Mouse (Mus musculus) kidney, adult 9 months (tissue): Measurements from ENCODE around the gene Cd79b.
A peak's percentile ranks its signal among the peaks of the same experiment; 100 is the strongest.
"Not testable (repeated sequence)": the region's sequence is repeated elsewhere in the genome, so short reads cannot be mapped to it uniquely, and the experiment has no call there.

ENCODE experiments used
- DNase-seq: peaks from one replicate; pipeline ENCODE4 v3.0.0; 2022

Cd79b gene

DNA sequence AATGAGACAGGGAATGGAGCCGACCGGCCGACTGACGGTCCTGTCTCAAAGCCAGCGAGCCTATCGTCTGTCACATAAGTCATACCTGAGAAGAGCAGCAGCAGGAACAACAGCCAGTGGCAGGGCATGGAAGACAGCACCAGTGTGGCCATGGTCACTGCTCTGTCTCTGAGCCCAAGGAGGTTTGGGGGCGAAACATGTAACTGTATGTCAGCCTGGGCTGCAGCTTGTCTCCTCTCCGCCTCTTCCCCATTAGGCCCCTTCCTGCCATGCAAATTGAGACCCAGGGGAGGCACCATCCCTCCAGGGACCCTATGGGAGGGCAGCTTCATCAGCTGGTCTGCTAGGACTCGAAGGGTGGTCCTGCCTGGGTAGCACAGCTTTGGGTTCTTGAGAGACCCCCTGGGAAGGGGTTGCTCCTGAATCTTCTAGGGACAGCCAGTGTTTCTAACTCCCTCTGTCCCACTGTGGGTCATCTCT is at the start of gene Cd79b:
Gene Cd79b, minus strand, starts transcription at position 430 of the 480 bp plus-strand sequence.
- DNase-seq = no peak

GRCm38 (mm10) chr11:106359350-106359749 is 44.8 kb upstream of the Cd79b start:
- DNase-seq = no peak

- DNase-seq = peak; percentile 23
These were observed 41.0 kb upstream of the Cd79b start for GRCm38 (mm10) chr11:106355382-106356128.

DNA sequence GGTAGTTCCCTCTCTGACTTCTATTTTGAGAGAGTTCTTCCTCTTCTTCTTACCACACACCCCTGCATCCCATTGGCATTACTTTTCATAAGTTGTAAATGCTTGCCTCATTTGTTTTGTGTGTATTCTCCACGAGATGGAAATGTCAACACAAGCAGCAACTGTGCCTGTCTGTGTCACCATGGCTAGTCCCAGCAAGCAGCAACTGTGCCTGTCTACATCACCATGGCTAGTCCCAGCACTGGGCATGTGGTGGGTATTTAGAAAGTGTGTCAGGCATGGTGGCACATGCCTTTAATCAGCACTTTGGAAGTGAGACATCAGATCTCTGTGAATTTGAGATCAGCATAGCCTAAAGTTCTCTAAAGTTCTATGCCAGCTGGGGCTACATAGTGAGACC is 39.6 kb upstream of the Cd79b start:
- no peak for DNase-seq

DNA sequence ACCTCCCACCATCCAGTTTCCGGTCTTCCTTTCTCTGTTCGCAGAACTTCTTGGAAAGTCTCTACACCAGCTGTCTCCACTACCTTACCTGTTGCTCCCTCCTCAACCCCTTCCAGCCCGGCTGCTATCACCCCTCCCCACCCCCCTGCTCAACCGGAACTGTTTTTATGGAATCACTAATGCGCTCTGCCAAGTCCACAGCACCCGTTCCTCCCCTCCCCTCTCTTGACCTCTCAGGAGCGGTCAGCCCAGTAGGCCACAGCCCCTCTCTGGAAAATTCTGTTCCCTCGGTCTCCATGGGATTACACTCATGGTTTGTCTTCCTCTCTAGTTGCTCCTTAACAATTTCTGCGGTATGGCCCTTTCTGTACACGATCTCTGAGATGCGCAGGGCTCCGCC is 38.6 kb upstream of the Cd79b start, which contains the start of gene Scn4a:
Gene Scn4a, minus strand, starts transcription at position 101 of the 400 bp plus-strand sequence.
- DNase-seq = no peak

DNA sequence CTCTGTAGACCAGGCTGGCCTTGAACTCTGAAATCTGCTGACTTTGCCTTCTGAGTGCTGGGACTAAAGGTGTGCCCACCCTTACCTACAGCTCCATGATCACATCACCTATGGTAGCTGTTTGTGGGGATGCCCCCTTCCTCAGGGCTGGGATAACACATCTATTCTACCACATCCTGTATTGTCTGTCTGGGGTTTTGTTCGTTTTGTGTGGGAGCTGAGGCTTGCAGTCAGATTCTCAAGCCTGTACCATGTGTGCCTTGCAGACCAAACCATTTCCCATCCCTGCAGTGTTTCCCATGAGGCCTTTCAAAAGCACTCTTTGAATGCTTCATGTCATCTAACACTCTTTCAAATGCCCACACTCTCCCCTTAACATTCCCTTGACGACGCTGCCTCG is 37.4 kb upstream of the Cd79b start:
- no peak for DNase-seq

- DNase-seq = no peak
These were observed 36.7 kb upstream of the Cd79b start for GRCm38 (mm10) chr11:106351253-106351652.

GRCm38 (mm10) chr11:106350853-106351252 is 36.3 kb upstream of the Cd79b start:
- no peak for DNase-seq

GRCm38 (mm10) chr11:106349772-106350171 is 35.2 kb upstream of the Cd79b start:
- DNase-seq = no peak

DNA sequence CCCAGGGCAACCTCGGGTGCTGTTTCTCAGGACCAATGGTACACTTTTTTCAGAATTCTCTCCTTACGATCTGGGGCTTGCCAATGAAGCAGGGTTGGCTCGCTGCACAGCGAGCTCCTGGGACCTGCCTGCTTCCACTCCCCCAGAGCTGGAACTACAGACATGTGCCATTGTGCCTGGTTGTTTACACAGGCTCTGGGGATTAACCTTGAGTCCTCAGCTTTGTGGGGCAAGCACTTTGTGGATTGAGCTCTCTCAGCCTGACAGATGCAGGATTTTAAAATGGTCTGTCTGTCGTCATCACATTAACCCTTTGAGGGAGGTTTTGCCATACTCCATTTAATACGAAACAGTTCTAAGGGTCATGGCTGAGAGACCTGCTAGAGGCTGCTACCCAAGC is 30.3 kb upstream of the Cd79b start:
- DNase-seq = no peak

DNA sequence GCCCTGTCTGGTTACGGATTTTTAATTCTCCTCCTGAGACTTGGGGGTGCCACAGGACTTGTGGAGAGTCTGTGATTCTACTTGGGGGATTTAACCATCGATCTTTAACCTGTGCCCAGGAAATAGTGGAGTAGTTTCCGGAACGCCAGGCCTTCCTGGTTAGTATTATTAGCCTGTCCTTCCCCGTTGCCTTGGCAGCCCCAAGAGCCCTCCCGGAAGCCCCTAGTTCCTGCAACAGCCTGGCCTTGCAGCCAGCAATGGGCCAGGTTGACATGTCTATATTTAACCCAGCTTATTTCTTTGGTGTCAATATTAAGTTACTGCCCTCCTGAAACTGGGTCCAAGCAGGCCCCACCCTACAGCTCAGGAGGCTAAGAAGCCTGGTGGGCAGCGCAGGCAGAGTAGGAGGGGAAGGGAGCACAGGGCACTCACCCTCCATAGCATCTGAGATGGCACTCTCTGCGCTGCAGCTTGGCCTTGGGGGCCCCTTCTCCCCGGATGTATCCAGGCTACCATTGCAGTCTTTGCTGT is 26.5 kb upstream of the Cd79b start:
- peak; percentile 24 for DNase-seq

DNA sequence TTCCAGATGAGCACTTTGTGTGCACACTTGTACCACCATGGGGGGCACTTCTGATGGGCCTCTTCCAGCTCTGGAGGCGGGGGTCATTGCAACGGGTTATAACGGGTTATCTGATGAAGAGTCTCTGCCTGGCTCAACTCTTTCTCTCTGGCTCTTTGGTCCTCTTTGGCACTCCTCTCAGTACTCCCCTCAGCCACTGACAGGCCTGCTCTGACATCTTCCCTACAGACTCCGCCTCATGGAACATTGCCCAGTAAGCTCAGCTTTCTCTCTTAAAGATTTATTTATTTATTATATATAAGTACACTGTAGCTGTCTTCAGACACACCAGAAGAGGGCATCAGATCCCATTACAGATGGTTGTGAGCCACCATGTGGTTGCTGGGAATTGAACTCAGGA is 24.8 kb upstream of the Cd79b start:
- DNase-seq = not testable (repeated sequence)

DNA sequence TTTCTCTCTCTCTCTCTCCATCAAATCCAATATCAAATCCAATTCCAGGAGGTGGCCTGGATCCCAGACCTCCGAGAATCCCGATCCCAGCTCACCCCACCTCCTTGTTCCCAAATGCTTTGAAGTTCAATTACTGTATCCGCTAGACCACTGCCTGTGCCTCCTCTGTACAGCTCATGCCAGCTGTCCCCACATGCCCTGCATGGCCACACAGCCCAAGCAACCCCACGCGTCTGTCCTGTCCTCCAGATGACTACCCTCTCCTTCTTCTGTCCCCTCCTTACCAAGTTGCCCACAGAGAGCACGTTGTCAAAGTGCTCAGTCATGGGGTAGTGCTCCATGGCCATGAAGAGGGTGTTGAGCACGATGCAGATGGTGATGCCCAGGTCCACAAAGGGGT is 24.3 kb upstream of the Cd79b start:
- DNase-seq = no peak

GRCm38 (mm10) chr11:106338029-106338428 is 23.5 kb upstream of the Cd79b start:
- DNase-seq = no peak

DNA sequence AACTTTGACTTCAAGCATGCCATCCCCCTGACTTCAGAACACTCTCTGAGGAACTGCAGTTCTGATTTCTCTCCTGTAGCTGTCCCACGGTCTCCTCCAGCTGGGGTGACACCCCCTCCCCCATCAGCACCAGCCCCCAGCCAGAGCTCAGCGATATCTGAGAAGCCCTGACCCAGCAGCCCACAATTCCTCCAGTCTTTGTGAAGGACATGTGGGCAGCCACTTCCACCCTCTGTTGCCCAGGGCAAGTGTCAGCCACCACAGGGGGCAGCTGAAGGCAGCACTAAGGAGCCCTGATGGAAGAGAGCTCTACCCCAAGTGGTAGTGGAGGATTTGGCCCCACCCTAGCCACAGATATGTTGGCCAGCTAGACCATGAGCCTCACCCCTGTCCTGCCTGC is 19.5 kb upstream of the Cd79b start:
- no peak for DNase-seq

DNA sequence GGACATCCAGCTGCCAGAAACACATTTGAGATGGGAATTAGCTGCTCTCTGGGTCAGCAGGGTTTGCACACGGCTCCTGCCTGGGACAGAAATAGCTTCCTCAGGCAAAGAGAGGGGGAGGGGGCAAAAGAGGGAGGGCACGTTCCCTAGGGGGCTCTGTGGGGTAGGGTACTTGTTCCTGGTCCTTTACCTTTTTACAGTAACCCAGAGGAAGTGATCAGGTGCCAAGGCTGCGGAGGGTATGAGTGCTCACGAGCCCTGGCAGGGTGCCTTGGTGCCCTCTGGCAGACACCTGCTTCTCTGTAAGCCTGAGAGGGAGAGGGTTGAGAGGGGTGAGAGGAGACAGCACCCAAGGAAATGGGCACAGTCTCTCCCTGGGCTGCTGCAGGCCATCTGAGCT is 17.9 kb upstream of the Cd79b start:
- no peak for DNase-seq

GRCm38 (mm10) chr11:106329682-106330081 is 15.1 kb upstream of the Cd79b start:
- peak; percentile 35 for DNase-seq

GRCm38 (mm10) chr11:106329128-106329527 is 14.6 kb upstream of the Cd79b start:
- DNase-seq = no peak

DNA sequence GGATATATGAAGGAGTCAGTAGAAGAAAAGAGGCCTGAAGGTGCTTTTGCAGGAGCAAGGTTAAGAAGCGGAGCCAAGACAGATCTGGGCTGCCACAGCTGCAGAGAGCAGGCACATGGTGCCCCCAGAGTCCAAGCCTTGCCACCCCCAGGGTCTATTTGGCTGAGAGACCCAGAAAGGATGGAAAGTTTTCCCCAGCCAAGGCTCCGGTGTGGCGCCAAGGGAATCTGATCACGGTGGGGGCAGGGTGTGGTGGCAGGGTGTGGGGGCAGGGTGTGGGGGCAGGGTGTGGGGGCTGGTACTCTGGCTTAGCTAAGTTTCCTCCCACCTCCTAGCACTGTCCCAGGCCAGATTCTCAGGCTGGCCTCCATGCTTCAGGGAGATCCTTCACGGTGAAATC is 14.0 kb upstream of the Cd79b start:
- no peak for DNase-seq

GRCm38 (mm10) chr11:106326475-106326874 is 11.9 kb upstream of the Cd79b start:
- DNase-seq = no peak

- peak; percentile 83 for DNase-seq
These were observed 11.1 kb upstream of the Cd79b start for GRCm38 (mm10) chr11:106325566-106326206.

DNA sequence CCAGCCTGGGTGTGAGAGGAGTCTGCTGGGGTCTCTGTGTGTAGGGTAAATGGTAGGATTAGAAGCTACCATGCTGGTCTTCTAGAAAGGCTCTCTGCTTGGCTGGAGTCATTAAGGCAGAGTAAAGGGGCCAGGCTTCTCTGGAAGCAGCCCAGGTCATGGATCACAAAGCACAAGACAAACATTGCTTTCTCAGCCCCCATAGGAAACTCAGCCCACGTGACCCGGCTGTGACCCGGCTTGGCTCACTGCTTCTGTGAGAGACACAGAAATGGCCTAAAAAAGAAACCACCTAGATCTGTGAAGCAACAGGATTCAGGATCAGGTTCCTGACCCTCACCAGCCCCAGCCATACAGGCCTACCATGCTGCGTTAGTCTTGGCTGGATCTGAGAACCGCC is 10.3 kb upstream of the Cd79b start:
- peak; percentile 68 for DNase-seq

DNA sequence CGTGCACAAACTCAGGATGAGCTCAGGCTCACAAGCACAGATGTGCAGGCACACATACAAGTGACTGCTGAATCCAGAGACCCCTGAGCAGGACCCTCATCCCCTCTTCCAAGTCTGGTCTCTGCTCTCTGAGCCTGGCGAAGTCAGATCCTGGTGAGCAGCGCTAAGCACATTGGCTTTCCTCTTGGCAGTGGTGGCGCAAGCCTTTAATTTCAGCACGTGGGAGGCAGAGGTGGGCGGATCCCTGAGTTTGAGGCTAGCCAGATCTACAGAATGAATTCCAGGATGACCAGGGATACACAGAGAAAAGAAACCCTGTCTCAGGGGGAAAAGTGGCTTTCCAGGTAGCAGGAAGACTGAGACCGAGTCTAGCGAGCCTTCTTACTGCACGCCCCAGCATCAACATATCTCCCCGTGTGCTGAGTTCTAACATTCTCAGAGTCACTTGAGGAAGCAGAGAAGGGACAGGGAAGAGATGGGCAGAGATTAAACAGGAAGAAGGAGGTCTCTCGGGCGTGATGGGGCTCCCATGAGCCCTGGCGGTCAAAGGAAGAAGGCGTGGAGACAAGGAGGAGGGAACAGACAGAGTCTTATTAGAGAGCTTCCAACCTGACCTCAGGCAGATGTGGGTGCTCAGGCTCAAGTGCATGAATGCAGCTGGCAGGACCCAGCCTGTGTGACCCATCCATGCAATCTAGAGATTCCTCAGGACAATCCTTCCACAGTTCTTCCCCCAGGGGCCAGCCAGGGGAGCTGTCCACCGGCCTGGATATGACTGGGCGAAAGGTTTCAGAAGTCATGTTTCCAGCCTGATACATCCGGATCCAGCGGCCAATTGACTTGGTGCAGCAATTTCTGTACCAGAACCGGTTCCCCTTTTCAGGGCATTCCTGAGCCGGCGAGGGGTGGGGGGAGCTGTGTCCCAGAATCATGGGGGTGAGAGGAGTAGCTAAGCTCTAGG is 4.1 kb upstream of the Cd79b start:
- no peak for DNase-seq
